Comparison of ENCODE assay signal across 24 mouse cellular contexts in genomic region chr2:27251434-27251833, GRCm38 (mm10). TPM values are rescaled to one million over a fixed set of nuclear protein-coding genes. Genes with fewer than 3 reads are reported as not detected.
A peak's percentile ranks its signal among the peaks of the same experiment; 100 is the strongest.
DNase-seq lines count a peak whose midpoint lies in the region; ATAC-seq and TF ChIP-seq lines count a peak whose summit lies in the region.
"Had no signal": no experiment of that assay in that cellular context is flagged by ENCODE, and none has a peak within 500 bp of the region (broad histone marks: within the 10 kb centered on the region; RNA-seq: fewer than 3 reads in every experiment).

No protein-coding gene starts in this region.

- H3K4me3 ChIP-seq in lung, postnatal 0 days (ENCODE audit: low read depth, low read length), result no peak overlapping the region
- no peak overlapping the region for H3K4me3 ChIP-seq in stomach, postnatal 0 days (ENCODE audit: low read depth, low read length)
- H3K4me3 ChIP-seq: embryonic facial prominence, embryonic 10.5 days; forebrain, embryonic 13.5 days; heart, embryonic 10.5 days; hindbrain, embryonic 13.5 days; limb, embryonic 10.5 days; liver, embryonic 15.5 days; midbrain, embryonic 15.5 days; myocyte had no signal

- no peaks in the 10 kb centered on the region for H3K36me3 ChIP-seq in lung, postnatal 0 days (ENCODE audit: insufficient read depth, low read length)
- H3K36me3 ChIP-seq in stomach, postnatal 0 days (ENCODE audit: control insufficient read depth, insufficient read depth, low read length), result no peaks in the 10 kb centered on the region
- H3K36me3 ChIP-seq: embryonic facial prominence, embryonic 10.5 days; heart, embryonic 10.5 days; hindbrain, embryonic 13.5 days; limb, embryonic 10.5 days; liver, embryonic 15.5 days; midbrain, embryonic 15.5 days had no signal

- peak; percentile 32; the same call in 1 of the 2 replicates for TF ChIP-seq CTCF in lung, postnatal 0 days (IDR thresholded peaks at IDR 0.05)
- peak; percentile 46 for TF ChIP-seq CTCF in stomach, postnatal 0 days (IDR thresholded peaks at IDR 0.05; ENCODE audit: low read depth)

- TF ChIP-seq EP300 in lung, postnatal 0 days (IDR thresholded peaks at IDR 0.05), result no peak
- TF ChIP-seq EP300 in stomach, postnatal 0 days (optimal IDR thresholded peaks at IDR 0.05), result no peak

- no peak overlapping the region for H3K9ac ChIP-seq in lung, postnatal 0 days (replicated peaks; ENCODE audit: low read depth)
- no peak overlapping the region for H3K9ac ChIP-seq in stomach, postnatal 0 days (ENCODE audit: low read length)
- H3K9ac ChIP-seq: forebrain, embryonic 13.5 days; hindbrain, embryonic 13.5 days; liver, embryonic 15.5 days; midbrain, embryonic 15.5 days had no signal

- H3K4me2 ChIP-seq in lung, postnatal 0 days (replicated peaks; ENCODE audit: low read depth, low read length), result no peak overlapping the region
- H3K4me2 ChIP-seq in stomach, postnatal 0 days (replicated peaks; ENCODE audit: low read depth), result no peak overlapping the region
- H3K4me2 ChIP-seq: forebrain, embryonic 13.5 days; hindbrain, embryonic 13.5 days; liver, embryonic 15.5 days; midbrain, embryonic 15.5 days had no signal

- peaks cover 8% of the 10 kb centered on the region; the same call in 1 of the 2 replicates for H3K4me1 ChIP-seq in lung, postnatal 0 days (ENCODE audit: insufficient read depth, low read depth, low read length)
- no peaks in the 10 kb centered on the region; the same call in none of the 2 replicates for H3K4me1 ChIP-seq in stomach, postnatal 0 days (replicated peaks; ENCODE audit: control insufficient read depth, insufficient read depth)
- H3K4me1 ChIP-seq: midbrain, embryonic 15.5 days had no signal

- ATAC-seq in CD4-positive, CD25-positive, alpha-beta regulatory T cell, adult 4 months, result no peak
- no peak for ATAC-seq in lung, postnatal 0 days
- ATAC-seq in stomach, postnatal 0 days (ENCODE audit: low FRiP score, low TSS enrichment), result no peak
- ATAC-seq: forebrain, embryonic 13.5 days; intestine, embryonic 16.5 days; midbrain, embryonic 15.5 days had no signal

- peak; percentile 20 for DNase-seq in CD4-positive, CD25-positive, alpha-beta regulatory T cell, adult 2 months (ENCODE audit: low read depth, low spot score)
- peak; percentile 42 for DNase-seq in kidney, adult 9 months
- DNase-seq in kidney, adult 11 months, result no peak
- no peak for DNase-seq in lung, postnatal 0 days (ENCODE audit: low spot score)
- no peak for DNase-seq in lung, postnatal 14 days
- DNase-seq in stomach, postnatal 0 days (ENCODE audit: low spot score), result no peak
- DNase-seq in gastrocnemius, adult 18-20 months (ENCODE audit: low spot score), result no peak
- DNase-seq: adrenal gland, adult 8-10 months; cerebellum, adult 8-10 months; gastrocnemius, postnatal 25 days; heart, postnatal 10 days; lung, postnatal 36 days; thymus, postnatal 25 days had no signal

- H3K27ac ChIP-seq in lung, postnatal 0 days (ENCODE audit: low read length), result no peak overlapping the region
- no peak overlapping the region for H3K27ac ChIP-seq in stomach, postnatal 0 days (replicated peaks)
- H3K27ac ChIP-seq: embryonic facial prominence, embryonic 10.5 days; forebrain, embryonic 13.5 days; heart, embryonic 10.5 days; hindbrain, embryonic 13.5 days; limb, embryonic 10.5 days; liver, embryonic 15.5 days; midbrain, embryonic 15.5 days had no signal

- H3K9me3 ChIP-seq in lung, postnatal 0 days (ENCODE audit: low read length), result no peaks in the 10 kb centered on the region
- H3K9me3 ChIP-seq in stomach, postnatal 0 days (ENCODE audit: control insufficient read depth, low read length), result no peaks in the 10 kb centered on the region
- H3K9me3 ChIP-seq: embryonic facial prominence, embryonic 10.5 days; forebrain, embryonic 13.5 days; heart, embryonic 10.5 days; hindbrain, embryonic 13.5 days; limb, embryonic 10.5 days; liver, embryonic 15.5 days; midbrain, embryonic 15.5 days had no signal

- no peaks in the 10 kb centered on the region for H3K27me3 ChIP-seq in lung, postnatal 0 days (replicated peaks; ENCODE audit: insufficient read depth, low read length)
- no peaks in the 10 kb centered on the region for H3K27me3 ChIP-seq in stomach, postnatal 0 days (ENCODE audit: control insufficient read depth, insufficient read depth, low read length)
- H3K27me3 ChIP-seq: forebrain, embryonic 13.5 days; hindbrain, embryonic 13.5 days; liver, embryonic 15.5 days; midbrain, embryonic 15.5 days had no signal

RNA-seq across cellular contexts. Expression of gene Sardh, which starts 3.3 kb away (rescaled TPM):
- 1 to 10 TPM; 4.9 to 9.7 TPM for polyA plus RNA-seq in CD4-positive, CD25-positive, alpha-beta regulatory T cell, adult 4 months (2017; shearing (Covaris generic))
- 11.5 and 12.6 TPM in 2 replicates for polyA plus RNA-seq in lung, postnatal 0 days (2015; fragmentation: Nextera tagmentation; extraction: Ambion mirVana)
- polyA plus RNA-seq in stomach, postnatal 0 days (2015; fragmentation: Nextera tagmentation; extraction: Ambion mirVana), result 7.2 and 8.9 TPM in 2 replicates
- under 1 TPM; 0.82 to 0.85 TPM for total RNA-seq in gastrocnemius, adult 18-20 months (2021)
- total RNA-seq: megakaryocyte-erythroid progenitor cell, adult 5-6 weeks had no signal

Comparison
In these comparisons a context has a peak if more than half of its experiments do, and no peak if none do; other contexts are left out.
1. DNase-seq: peak in CD4-positive, CD25-positive, alpha-beta regulatory T cell, adult 2 months (single experiment) and kidney, adult 9 months (single experiment); none in kidney, adult 11 months (single experiment), lung, postnatal 0 days (single experiment), lung, postnatal 14 days (single experiment), stomach, postnatal 0 days (single experiment) and gastrocnemius, adult 18-20 months (single experiment).